Mouse (Mus musculus) heart, adult 8-10 months (tissue): ENCODE results near the gene Grsf1. TPM values are rescaled to one million over a fixed set of nuclear protein-coding genes. Genes with fewer than 3 reads are reported as not detected.

ENCODE experiments used
- DNase-seq: peaks from one replicate; pipeline ENCODE4 v3.0.0; 2022; ENCODE audit warnings: low spot score
- total RNA-seq, 4 experiments: library from RNA; stranded (reverse); gene quantifications; 2 replicates each; pipeline ENCODE4 v1.2.4; 2022

The Grsf1 gene
- total RNA-seq, 4 experiments from 2014 or later, result 199 to 220 (median 209) TPM

DNA sequence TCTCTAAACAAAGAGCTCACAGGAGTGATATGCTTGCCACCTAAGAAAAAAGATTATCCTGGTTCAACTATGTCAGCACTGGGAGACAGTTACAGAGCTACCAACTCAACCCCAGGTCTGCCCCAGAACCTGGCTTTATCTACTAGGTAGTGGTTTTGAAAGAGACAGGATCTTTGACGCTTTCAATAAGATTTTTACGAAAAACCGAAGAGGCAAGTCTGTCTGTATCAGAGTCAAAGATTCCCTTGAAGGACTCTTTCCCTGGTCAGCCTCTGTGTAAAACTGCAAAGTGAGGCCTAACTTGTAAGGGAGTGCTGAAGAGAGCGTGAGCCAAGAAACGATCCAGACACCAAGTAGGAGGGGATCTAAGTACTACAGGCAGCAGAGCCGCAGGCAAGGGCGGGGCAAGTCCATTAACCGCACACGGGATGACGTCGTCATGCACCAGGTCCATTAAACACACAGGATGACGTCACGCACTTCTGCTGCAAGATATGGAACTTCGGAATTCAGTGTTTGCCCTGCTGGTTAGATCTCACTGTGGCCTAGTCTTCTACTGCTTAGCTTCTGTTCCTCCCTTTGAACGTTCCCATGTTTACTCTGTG is 12.7 kb upstream of the Grsf1 start:
- DNase-seq, result no peak

- no peak for DNase-seq
These were observed 12.0 kb upstream of the Grsf1 start for GRCm38 (mm10) chr5:88687996-88688406.

DNA sequence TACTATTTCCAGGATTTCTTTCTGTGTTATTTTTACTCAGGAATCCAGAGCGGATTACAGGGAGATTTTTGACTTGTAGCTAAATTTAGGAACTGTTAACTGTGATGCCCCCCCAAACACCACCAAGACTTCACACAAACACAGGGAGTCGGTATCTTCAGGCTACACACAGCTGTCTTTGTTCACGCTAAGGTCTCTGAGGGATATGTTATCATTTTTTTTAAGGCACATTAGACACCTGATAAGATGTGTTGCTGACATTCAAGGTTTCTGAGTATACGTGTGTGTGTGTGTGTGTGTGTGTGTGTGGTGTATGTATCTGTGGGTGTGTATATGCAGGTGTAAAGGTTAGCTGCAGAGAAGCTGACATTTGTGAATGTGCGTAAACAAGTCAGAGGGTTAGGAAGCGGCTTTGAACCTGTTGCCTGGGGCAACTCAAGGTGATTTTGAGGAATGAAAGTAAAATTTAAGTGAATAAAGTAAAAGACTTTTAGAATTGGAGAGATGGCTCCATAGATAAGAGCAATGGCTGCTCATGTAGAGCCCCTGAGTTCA is 9.9 kb upstream of the Grsf1 start:
- DNase-seq, result no peak

DNA sequence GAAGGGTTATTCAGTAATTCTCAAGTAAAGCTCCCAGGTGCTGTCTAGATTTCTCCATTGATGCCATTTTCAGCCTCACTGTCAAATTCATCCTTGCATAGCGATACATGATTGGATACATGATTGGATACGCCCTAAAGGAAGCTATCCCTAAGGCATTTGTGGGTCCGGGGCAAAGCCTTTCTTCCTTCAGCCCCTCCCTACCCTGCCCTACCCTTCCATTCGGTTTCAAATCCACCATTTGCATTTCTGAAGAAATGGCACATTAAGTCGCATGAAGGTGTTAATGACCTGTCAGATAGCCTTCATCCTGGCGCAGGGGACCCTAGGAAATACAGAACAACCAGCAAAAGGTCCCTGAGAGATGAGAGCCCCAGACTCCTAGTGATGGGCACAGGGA is 9.3 kb upstream of the Grsf1 start:
- DNase-seq, result no peak

GRCm38 (mm10) chr5:88684226-88684625 is 8.3 kb upstream of the Grsf1 start:
- no peak for DNase-seq

DNA sequence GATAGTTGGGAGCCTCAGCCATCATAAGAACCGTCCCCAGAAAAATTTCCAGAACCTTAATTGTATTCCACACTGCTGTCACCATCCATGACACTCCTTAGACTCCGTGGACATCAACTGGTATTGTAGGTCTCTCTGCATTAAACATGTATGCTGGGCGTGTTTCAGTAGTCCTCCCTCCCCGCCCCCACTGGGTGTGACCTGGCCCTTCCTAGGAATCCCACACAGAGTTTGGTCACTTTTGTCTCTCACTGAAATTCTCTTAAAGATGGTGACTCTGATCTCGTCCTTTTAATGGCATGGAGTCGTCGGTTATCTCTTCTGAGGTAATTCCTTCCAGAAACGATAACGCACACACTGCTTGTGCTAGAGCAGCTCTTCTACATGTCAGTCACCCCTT is 7.7 kb upstream of the Grsf1 start:
- DNase-seq, result no peak

- DNase-seq, result no peak
These were observed 4.6 kb upstream of the Grsf1 start for GRCm38 (mm10) chr5:88680567-88680966.

- no peak for DNase-seq
These were observed 3.4 kb upstream of the Grsf1 start for GRCm38 (mm10) chr5:88679341-88679740.

DNA sequence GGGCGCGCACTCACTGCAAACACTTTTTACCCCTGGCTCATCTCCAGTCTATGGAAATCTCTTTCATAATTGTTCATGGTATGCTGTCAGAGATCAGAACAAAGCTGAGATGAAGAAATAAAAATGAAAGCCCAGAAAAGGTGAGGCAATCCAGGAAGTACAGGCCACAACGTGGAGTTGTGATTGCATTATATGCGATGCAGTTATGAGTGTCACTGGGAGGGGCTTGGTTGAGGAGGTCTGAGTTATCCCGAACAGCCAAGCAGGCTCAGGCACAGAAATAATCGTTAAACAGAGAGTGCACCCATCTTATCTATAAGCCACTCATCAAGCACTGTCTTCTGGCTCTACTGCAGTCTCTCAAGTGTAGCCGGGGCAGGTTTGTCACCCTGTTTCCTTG is 3.0 kb upstream of the Grsf1 start:
- no peak for DNase-seq

GRCm38 (mm10) chr5:88674703-88675442 is 1.1 kb downstream of the Grsf1 start:
- no peak for DNase-seq

- DNase-seq, result no peak
These were observed 12.1 kb downstream of the Grsf1 start for GRCm38 (mm10) chr5:88663875-88664274.

DNA sequence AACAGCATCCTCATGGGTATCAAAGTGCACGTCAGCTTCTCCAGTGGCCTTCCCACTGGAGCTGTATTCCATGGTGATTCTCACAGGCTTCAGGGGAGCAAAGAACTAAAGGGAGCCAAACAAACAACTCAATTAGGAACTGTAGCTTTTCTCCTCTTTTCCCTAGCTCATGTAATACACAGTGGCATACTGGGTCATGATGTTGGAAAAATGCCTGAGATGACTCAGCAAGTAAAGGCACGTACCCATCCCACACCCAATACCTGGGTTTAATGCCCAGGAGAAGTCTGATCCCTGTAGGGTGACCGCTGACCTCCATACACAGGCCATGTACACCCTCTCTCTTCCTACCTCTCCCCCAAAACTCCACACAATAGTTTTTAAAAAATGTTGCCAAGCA is 12.8 kb downstream of the Grsf1 start:
- no peak for DNase-seq

DNA sequence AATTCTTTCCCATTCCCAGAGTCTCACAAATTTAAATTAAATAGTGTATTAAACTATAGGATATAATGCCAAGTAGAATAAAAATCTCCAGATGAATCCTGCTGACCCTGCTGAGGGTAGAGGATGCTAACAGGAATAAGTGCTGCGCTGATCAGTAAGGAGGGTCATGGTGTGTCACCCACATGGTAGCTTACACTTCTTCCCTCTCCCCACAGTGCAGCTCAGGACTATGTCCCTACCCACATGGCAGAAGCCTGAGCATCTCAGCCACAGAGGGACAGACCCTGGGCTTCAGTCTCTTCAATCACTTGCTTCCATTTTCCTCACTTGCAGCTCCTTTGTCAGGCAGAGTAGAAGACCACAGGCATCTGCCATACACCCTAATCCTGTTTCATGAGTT is 18.1 kb downstream of the Grsf1 start:
- no peak for DNase-seq

DNA sequence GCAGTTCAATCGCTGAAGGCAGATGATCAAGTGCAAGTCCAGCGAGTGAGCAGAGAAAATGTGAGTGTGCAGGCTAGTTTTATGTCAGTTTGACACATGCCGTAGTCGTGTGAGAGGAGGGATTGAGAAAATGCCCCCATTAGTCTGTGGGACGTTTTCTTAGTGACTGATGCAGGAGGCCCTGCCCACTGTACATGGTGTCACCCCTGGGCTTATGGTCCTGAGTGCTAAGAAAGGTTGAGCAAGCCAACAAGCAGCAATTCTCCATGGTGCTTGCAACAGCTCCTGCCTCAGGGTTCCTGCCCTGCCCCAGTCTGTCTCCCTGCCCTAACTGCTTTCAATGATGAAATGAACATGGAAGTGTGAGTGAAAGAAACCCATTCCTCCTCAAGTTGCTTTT is 23.4 kb downstream of the Grsf1 start:
- no peak for DNase-seq

DNA sequence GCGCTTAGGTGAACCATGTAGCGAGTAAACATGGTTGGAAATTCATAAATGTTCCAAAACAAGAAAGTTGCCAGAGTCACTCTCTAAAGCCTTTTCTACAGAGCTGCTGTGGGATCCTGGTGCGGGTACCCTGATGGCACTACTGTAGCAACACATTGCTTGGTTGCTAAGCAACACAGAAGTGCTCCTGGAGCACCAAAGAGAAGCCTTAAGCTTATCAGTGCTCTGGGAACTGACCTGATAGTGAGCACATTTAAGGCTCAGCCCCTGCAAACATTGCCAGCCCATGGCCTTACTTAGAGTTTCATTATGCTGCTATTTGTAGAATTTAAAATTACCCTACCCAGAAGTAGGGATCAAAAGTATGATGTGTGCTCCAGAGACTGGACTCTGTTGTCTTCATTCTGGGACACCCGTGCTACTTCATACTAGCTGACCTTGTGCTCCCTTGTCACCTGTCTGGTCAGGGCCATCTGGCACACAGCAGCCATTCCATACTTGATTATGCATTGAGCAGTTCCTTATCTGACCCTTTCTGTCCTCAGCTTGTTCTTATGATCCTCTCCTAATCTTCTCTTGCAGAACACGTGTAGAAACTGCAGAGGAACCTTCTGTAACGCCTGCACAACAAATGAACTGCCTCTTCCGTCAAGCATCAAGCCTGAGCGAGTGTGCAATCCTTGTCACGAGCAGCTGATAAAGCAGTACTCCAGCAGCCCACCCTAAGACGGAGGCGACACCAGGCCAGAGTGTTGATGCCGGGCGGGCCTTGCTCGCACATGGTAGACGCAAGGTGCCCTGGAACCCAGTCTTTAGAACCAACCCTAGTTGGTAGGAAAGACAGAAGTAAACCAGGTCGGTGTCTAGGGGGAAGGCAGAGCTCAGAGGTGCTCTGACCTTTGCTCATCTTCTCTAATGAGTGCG is 26.5 kb downstream of the Grsf1 start:
- DNase-seq, result no peak

DNA sequence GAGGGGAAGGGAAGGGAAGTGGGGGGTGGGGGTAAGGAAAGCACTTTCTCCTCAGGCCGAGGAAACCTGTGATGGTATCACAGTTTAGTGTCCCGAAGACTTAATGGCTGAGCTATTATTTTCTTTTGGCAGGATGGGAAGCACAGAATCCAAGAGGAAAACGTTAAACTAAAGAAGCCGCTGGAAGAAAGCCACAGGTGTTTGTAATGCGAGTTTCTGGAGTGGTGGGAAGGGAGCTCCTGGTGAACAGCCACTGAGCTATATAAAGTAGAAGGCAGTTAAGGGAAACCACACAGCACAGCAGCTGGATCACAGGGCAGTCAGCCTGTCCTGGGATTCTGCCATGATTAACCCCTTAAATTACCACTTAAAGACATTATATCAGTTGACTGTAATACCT is 30.6 kb downstream of the Grsf1 start:
- DNase-seq, result no peak

GRCm38 (mm10) chr5:88644901-88645300 is 31.1 kb downstream of the Grsf1 start:
- DNase-seq, result no peak

- no peak for DNase-seq
These were observed 32.5 kb downstream of the Grsf1 start for GRCm38 (mm10) chr5:88643491-88643890.

GRCm38 (mm10) chr5:88642786-88643185 is 33.2 kb downstream of the Grsf1 start:
- no peak for DNase-seq

DNA sequence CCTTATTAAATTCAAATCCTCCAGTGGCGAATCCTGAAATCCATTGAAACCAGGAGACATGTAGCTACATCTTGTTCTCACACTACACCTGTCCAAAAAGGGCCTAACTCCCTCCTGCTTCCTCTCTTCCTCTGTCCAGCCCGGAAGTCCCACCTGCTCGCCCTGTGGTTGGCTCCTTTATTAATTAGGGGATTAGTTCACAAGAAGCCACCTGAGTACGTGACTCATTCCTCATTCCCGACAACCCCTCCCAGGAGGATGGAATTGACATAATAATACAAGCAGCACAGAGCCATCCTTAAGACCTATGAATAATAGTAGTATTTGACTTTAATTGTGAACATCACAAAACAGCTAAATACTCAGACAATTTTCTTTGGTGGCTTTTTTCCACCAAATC is 41.9 kb downstream of the Grsf1 start:
- no peak for DNase-seq

DNA sequence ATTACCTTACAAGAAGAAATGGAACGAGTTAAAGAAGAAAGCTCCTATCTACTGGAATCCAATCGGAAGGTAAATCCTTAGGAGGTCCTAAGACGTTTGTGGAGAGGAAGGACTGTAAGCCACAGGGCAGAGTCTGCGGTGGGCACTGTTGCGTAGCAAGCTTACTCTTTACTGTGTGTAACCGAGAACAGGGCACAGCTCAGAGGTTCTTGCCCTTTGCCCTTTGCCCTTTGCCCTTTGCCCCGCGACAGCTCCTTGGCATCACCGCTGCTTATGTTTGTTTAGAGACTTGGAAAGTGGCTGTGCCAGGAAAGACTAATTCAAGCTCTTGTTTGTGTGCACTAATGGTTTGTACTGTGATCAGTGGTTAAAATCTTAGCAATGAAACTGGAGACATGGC is 43.5 kb downstream of the Grsf1 start:
- no peak for DNase-seq

DNA sequence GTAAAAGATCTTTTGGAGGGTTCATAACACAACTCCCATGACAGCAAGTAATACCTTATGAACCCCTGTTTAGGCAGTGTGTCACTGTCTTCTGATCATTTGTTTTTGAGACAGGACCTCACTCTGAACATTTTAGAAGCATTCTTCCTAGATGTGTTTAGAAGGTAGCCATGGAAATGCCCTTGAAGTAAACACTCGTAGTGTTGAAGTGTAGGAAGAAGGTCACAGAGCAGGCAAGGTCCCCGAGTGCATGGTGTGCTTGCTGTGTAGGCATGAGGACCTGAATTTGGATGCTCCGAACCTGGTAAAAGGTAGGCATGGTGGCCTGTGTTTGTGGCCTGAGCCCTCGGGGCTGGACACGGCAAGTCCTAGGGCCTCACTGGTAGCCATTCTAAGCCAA is 44.4 kb downstream of the Grsf1 start:
- DNase-seq, result no peak
